Comparison of ENCODE assay signal across 21 mouse cellular contexts in the genomic region with DNA sequence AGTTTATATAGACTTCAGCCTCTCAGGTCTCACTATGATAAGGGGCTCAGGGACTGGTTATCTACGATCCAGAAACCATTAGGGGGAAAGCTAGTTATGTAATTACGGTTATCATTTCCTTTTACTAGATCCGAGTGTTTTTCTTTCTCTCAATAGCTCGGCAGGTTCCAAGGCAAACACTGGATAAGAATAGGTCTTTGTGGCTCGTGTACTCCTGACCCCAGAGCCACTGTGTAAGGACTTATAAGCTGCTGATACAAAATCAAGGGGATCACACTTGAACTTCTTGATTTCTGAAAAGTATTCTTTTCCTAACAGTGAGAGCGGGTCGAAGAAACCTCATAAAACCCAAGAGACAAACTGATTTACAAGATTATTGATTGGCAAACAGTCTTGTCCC. TPM values are rescaled to one million over a fixed set of nuclear protein-coding genes. Genes with fewer than 3 reads are reported as not detected.
A peak's percentile ranks its signal among the peaks of the same experiment; 100 is the strongest.
DNase-seq lines count a peak whose midpoint lies in the region; ATAC-seq and TF ChIP-seq lines count a peak whose summit lies in the region.
"Had no signal": no experiment of that assay in that cellular context is flagged by ENCODE, and none has a peak within 500 bp of the region (broad histone marks: within the 10 kb centered on the region; RNA-seq: fewer than 3 reads in every experiment).

TSS of gene Gkn3 (minus strand) at position 59 of the 400 bp plus-strand sequence.

- DNase-seq in liver, embryonic 11.5 days (ENCODE audit: low spot score) = no peak
- no peak for DNase-seq in liver
- DNase-seq in MEL (ENCODE audit: low read depth, low spot score) = peak; percentile 21
- peak; percentile 31 for DNase-seq in MEL-GATA-1-ER (ENCODE audit: extremely low read depth, low read depth)
- DNase-seq in thymus, adult 2 months = no peak
- DNase-seq: adrenal gland, postnatal 14 days; cerebellum, adult 11 months; cerebellum, postnatal 14 days; gastrocnemius, postnatal 14 days; kidney, adult 9 months; kidney, postnatal 36 days; left cerebral cortex, postnatal 4 days; liver, embryonic 13.5 days had no signal

- peak; percentile 25 to 37; a peak in 1 of 4 replicates for TF ChIP-seq EP300 in MEL (IDR thresholded peaks at IDR 0.05; ENCODE audit: low read depth in 1 of 2, low read length in 2 of 2)

- 48% methylated on average over 7 of the region's 7 CpGs for WGBS in liver, embryonic 11.5 days
- WGBS in small intestine, adult 2 months = 20% methylated on average over 7 of the region's 7 CpGs
- 77% methylated on average over 7 of the region's 7 CpGs for WGBS in thymus, adult 2 months

- no peak for ATAC-seq in liver, embryonic 11.5 days (replicated peaks; ENCODE audit: low FRiP score)
- no peak for ATAC-seq in CD4-positive, CD25-positive, alpha-beta regulatory T cell, adult 4 months
- ATAC-seq: forebrain, embryonic 13.5 days; midbrain, embryonic 13.5 days had no signal

- no peaks in the 10 kb centered on the region for H3K79me2 ChIP-seq in MEL (ENCODE audit: control insufficient read depth, insufficient read depth, low read length, poor library complexity)

- no peak for TF ChIP-seq RAD21 in MEL (IDR thresholded peaks at IDR 0.05; ENCODE audit: low read depth, low read length)

- H3K9ac ChIP-seq in liver, embryonic 11.5 days (ENCODE audit: low read depth, low read length) = no peak within 1 kb of the TSS
- no peak within 1 kb of the TSS for H3K9ac ChIP-seq in MEL (ENCODE audit: control insufficient read depth, low read depth, low read length, poor library complexity, severe bottlenecking)
- H3K9ac ChIP-seq: forebrain, embryonic 13.5 days; liver, embryonic 13.5 days; midbrain, embryonic 13.5 days; neural tube, embryonic 13.5 days had no signal

- H3K4me1 ChIP-seq in liver, embryonic 11.5 days (replicated peaks; ENCODE audit: control insufficient read depth, insufficient read depth, low read length) = peaks cover 3% of the 10 kb centered on the region; the same call in 1 of the 2 replicates
- H3K4me1 ChIP-seq in MEL (ENCODE audit: control insufficient read depth in 1 of 2, insufficient read depth in 2 of 2, low read length in 2 of 2) = peaks cover 3 to 7% of the 10 kb centered on the region in 2 experiments; a peak in 3 of 4 replicates
- H3K4me1 ChIP-seq in small intestine, adult 2 months (ENCODE audit: control insufficient read depth, insufficient read depth, insufficient read length, low read length) = peaks cover 15% of the 10 kb centered on the region; the same call in 1 of the 2 replicates
- peaks cover 1% of the 10 kb centered on the region; the same call in 1 of the 2 replicates for H3K4me1 ChIP-seq in thymus, adult 2 months (replicated peaks; ENCODE audit: control insufficient read depth, insufficient read depth, low read length)

- H3K4me2 ChIP-seq in liver, embryonic 11.5 days = peak within 1 kb of the TSS; percentile 4; the same call in 1 of the 2 replicates
- H3K4me2 ChIP-seq: forebrain, embryonic 13.5 days; liver, embryonic 13.5 days; midbrain, embryonic 13.5 days; neural tube, embryonic 13.5 days had no signal

- H3K4me3 ChIP-seq in liver, embryonic 11.5 days (ENCODE audit: low read depth, low read length) = no peak within 1 kb of the TSS
- no peak within 1 kb of the TSS for H3K4me3 ChIP-seq in MEL (ENCODE audit: control insufficient read depth in 1 of 2, insufficient read depth in 1 of 2, low read depth in 2 of 2, low read length in 2 of 2)
- H3K4me3 ChIP-seq in small intestine, adult 2 months (ENCODE audit: low read depth, low read length) = no peak within 1 kb of the TSS
- H3K4me3 ChIP-seq in thymus, adult 2 months (ENCODE audit: control insufficient read depth, insufficient read depth, low read length) = no peak within 1 kb of the TSS
- H3K4me3 ChIP-seq: erythroblast, embryonic 14.5 days; forebrain, embryonic 13.5 days; left cerebral cortex, adult 2 months; liver, embryonic 13.5 days; midbrain, embryonic 13.5 days; neural tube, embryonic 13.5 days had no signal

- H3K27me3 ChIP-seq in liver, embryonic 11.5 days (replicated peaks; ENCODE audit: control insufficient read depth, insufficient read depth, low read length) = peaks cover 6% of the 10 kb centered on the region
- H3K27me3 ChIP-seq in MEL (ENCODE audit: control insufficient read depth in 1 of 2, insufficient read depth in 2 of 2, low read length in 2 of 2) = peaks cover 4 to 7% of the 10 kb centered on the region in 2 experiments
- H3K27me3 ChIP-seq in small intestine, adult 2 months (ENCODE audit: control insufficient read depth, insufficient read depth, low read length) = no peaks in the 10 kb centered on the region
- no peaks in the 10 kb centered on the region for H3K27me3 ChIP-seq in thymus, adult 2 months (ENCODE audit: control insufficient read depth, insufficient read depth, low read length)
- H3K27me3 ChIP-seq: neural tube, embryonic 13.5 days had no signal

- H3K36me3 ChIP-seq in liver, embryonic 11.5 days (ENCODE audit: control insufficient read depth, insufficient read depth, low read length) = no peaks in the 10 kb centered on the region
- 0 out of 4 replicates have a peak, but pooled peaks cover 0 to 2% of the 10 kb centered on the region in 2 experiments for H3K36me3 ChIP-seq in MEL (ENCODE audit: control insufficient read depth in 1 of 2, insufficient read depth in 2 of 2, low read length in 2 of 2)
- no peaks in the 10 kb centered on the region for H3K36me3 ChIP-seq in small intestine, adult 2 months (ENCODE audit: control insufficient read depth, insufficient read depth, low read length)
- H3K36me3 ChIP-seq in thymus, adult 2 months (ENCODE audit: control insufficient read depth, insufficient read depth, low read length) = no peaks in the 10 kb centered on the region
- H3K36me3 ChIP-seq: liver, embryonic 13.5 days; midbrain, embryonic 13.5 days; neural tube, embryonic 13.5 days had no signal

- TF ChIP-seq CTCF in MEL (IDR thresholded peaks at IDR 0.05 in 2 of 3, conservative IDR thresholded peaks at IDR 0.05 in 1 of 3; ENCODE audit: control insufficient read depth in 1 of 3, insufficient read depth in 1 of 3, low read depth in 2 of 3, low read length in 3 of 3, poor library complexity in 1 of 3, severe bottlenecking in 1 of 3) = no peak
- no peak for TF ChIP-seq CTCF in small intestine, adult 2 months (IDR thresholded peaks at IDR 0.05; ENCODE audit: extremely low read depth, insufficient read length, insufficient replicate concordance, low read depth, low read length)
- no peak for TF ChIP-seq CTCF in thymus, adult 2 months (IDR thresholded peaks at IDR 0.05; ENCODE audit: borderline replicate concordance, control insufficient read depth, extremely low read depth, insufficient read depth, low read length, poor library complexity)

- no peaks in the 10 kb centered on the region for H3K9me3 ChIP-seq in liver, embryonic 11.5 days (ENCODE audit: control insufficient read depth, low read length)
- no peaks in the 10 kb centered on the region for H3K9me3 ChIP-seq in MEL (replicated peaks; ENCODE audit: insufficient read depth, low read length)
- H3K9me3 ChIP-seq: forebrain, embryonic 13.5 days; liver, embryonic 13.5 days; midbrain, embryonic 13.5 days; neural tube, embryonic 13.5 days had no signal

- H3K27ac ChIP-seq in liver, embryonic 11.5 days (ENCODE audit: low read depth, low read length) = no peak within 1 kb of the TSS
- H3K27ac ChIP-seq in MEL (ENCODE audit: control insufficient read depth, low read depth, low read length) = no peak within 1 kb of the TSS
- peak within 1 kb of the TSS; percentile 33; the same call in 1 of the 2 replicates for H3K27ac ChIP-seq in small intestine, adult 2 months (ENCODE audit: insufficient read depth, low read depth, low read length)
- H3K27ac ChIP-seq in thymus, adult 2 months (ENCODE audit: control insufficient read depth, insufficient read depth, low read length) = no peak within 1 kb of the TSS
- H3K27ac ChIP-seq: forebrain, embryonic 13.5 days; left cerebral cortex, adult 2 months; liver, embryonic 13.5 days; midbrain, embryonic 13.5 days; neural tube, embryonic 13.5 days had no signal

- TF ChIP-seq POLR2A in MEL (IDR thresholded peaks at IDR 0.05; ENCODE audit: control insufficient read depth in 1 of 2, insufficient read depth in 1 of 2, low read depth in 1 of 2, low read length in 2 of 2, poor library complexity in 1 of 2) = no peak
- TF ChIP-seq POLR2A in small intestine, adult 2 months (IDR thresholded peaks at IDR 0.05; ENCODE audit: low read depth, low read length) = no peak
- no peak for TF ChIP-seq POLR2A in thymus, adult 2 months (IDR thresholded peaks at IDR 0.05; ENCODE audit: control insufficient read depth, extremely low read depth, insufficient read depth, low read length, poor library complexity)

TF ChIP-seq in MEL, 35 proteins besides CTCF, POLR2A, EP300 and RAD21:
- TF ChIP-seq ZKSCAN1 (IDR thresholded peaks at IDR 0.05; ENCODE audit: low read depth, low read length) (no peak), RCOR1 (IDR thresholded peaks at IDR 0.05; ENCODE audit: low read depth, low read length) (0 out of 2 replicates have a peak, but pooled peaks have one; percentile 12), MYC (IDR thresholded peaks at IDR 0.05; ENCODE audit: low read depth, low read length) (no peak), BHLHE40 (IDR thresholded peaks at IDR 0.05; ENCODE audit: borderline replicate concordance, low read depth, low read length) (no peak), GATA1 (IDR thresholded peaks at IDR 0.05; ENCODE audit: low read depth, low read length) (peak; percentile 62), MAX (IDR thresholded peaks at IDR 0.05; ENCODE audit: low read length) (no peak), JUND (IDR thresholded peaks at IDR 0.05; ENCODE audit: low read depth, low read length) (no peak)

RNA-seq across cellular contexts. Expression of gene Gkn3, which starts in this region (rescaled TPM):
- 0.21 TPM in 1 of 2 replicates, not detected in the other for polyA plus RNA-seq in liver, embryonic 11.5 days (2014; fragmentation: Nextera tagmentation; extraction: Ambion mirVana)
- total RNA-seq in MEL (2012; rRNA removed) = not detected in 2 replicates
- under 1 TPM in 1 of 2 experiments, not detected in 1; 0.36 TPM for polyA plus RNA-seq in MEL (2012; ENCODE audit: insufficient read depth in 1 of 2, insufficient read length in 2 of 2, low read depth in 1 of 2, low replicate concordance in 2 of 2, missing spikeins in 1 of 2)
- 6.3 and 2,866 TPM in 2 replicates for polyA plus RNA-seq in small intestine, adult 2 months (2012; rRNA removed)
- 0.69 and 0.96 TPM in 2 replicates for polyA plus RNA-seq in thymus, adult 2 months (2012; rRNA removed)
- polyA plus RNA-seq in CD4-positive, CD25-positive, alpha-beta regulatory T cell, adult 4 months (2017; shearing (Covaris generic)) = not detected
- polyA plus RNA-seq: erythroblast, embryonic 14.5 days; forebrain, embryonic 13.5 days; liver, embryonic 13.5 days; neural tube, embryonic 13.5 days; thymus, postnatal 0 days had no signal

Comparison
In these comparisons a context has a peak if more than half of its experiments do, and no peak if none do; other contexts are left out.
1. Peak in DNase-seq in MEL; RNA of the gene not detected or under 1 TPM.